Mouse (Mus musculus): ENCODE data around the gene Syt3. TPM values are rescaled to one million over a fixed set of nuclear protein-coding genes. Genes with fewer than 3 reads are reported as not detected.

Gene Syt3
- 1 to 10 TPM in 1 of 2 experiments, under 1 TPM in 1; 0.89 to 1.4 TPM for total RNA-seq (2023)

GRCm38 (mm10) chr7:44383980-44384715 is at the start of gene Syt3:
Syt3 (plus strand) TSS chr7:44384102.

GRCm38 (mm10) chr7:44385720-44386119 is 1.8 kb downstream of the Syt3 start, which contains the start of gene 1700008O03Rik:
1700008O03Rik (minus strand) TSS chr7:44385820.

GRCm38 (mm10) chr7:44428968-44429521 is 45.1 kb downstream of the Syt3 start, which contains the start of gene Lrrc4b:
Lrrc4b (plus strand) TSS chr7:44429018.

Other genes starting within 250 kb of the Syt3 start
- gene Klk1b16, start 247.3 kb upstream of the Syt3 start, total RNA-seq (2023), result not detected
- not detected for gene Klk1b24, start 195.9 kb upstream of the Syt3 start, total RNA-seq (2023)
- gene Klk1b3, start 185.9 kb upstream of the Syt3 start, total RNA-seq (2023), result not detected
- gene Klk1b4, start 176.7 kb upstream of the Syt3 start, total RNA-seq (2023), result not detected
- not detected for gene Klk1b5, start 168.2 kb upstream of the Syt3 start, total RNA-seq (2023)
- under 1 TPM in 1 of 2 experiments, not detected in 1; 0.52 TPM for gene Klk1, start 158.7 kb upstream of the Syt3 start, total RNA-seq (2023)
- not detected for gene Gm36864, start 147.9 kb upstream of the Syt3 start, total RNA-seq (2023)
- gene 1700028J19Rik, start 137.4 kb upstream of the Syt3 start, total RNA-seq (2023), result 1 to 10 TPM; 1.6 to 1.9 TPM
- gene 2410002F23Rik, start 137.4 kb upstream of the Syt3 start, total RNA-seq (2023), result 10 to 100 TPM; 56.9 to 61.6 TPM
- gene Acp4, start 126.7 kb upstream of the Syt3 start, total RNA-seq (2023), result not detected
- 1 to 10 TPM in 1 of 2 experiments, not detected in 1; 4.4 TPM for gene Gm15517, start 122.7 kb upstream of the Syt3 start, total RNA-seq (2023)
- gene Clec11a, start 77.2 kb upstream of the Syt3 start, total RNA-seq (2023), result under 1 TPM; 0.31 to 0.33 TPM
- gene Shank1, start 73.8 kb upstream of the Syt3 start, total RNA-seq (2023), result 1 to 10 TPM; 1.1 to 1.2 TPM
- gene 1700008O03Rik, start 1.7 kb downstream of the Syt3 start, total RNA-seq (2023), result 1 to 10 TPM; 1.0 to 1.2 TPM
- not detected for gene Lrrc4b, start 44.9 kb downstream of the Syt3 start, total RNA-seq (2023)
- gene Aspdh, start 81.3 kb downstream of the Syt3 start, total RNA-seq (2023), result not detected
- gene Josd2, start 83.9 kb downstream of the Syt3 start, total RNA-seq (2023), result 10 to 100 TPM; 44.5 to 50.4 TPM
- 10 to 100 TPM; 58.9 to 60.9 TPM for gene Emc10, start 112.4 kb downstream of the Syt3 start, total RNA-seq (2023)
- gene Fam71e1, start 112.5 kb downstream of the Syt3 start, total RNA-seq (2023), result 1 to 10 TPM; 2.8 to 3.8 TPM
- under 1 TPM; 0.13 to 0.27 TPM for gene Mybpc2, start 140.6 kb downstream of the Syt3 start, total RNA-seq (2023)
- 1 to 10 TPM; 5.7 to 9.4 TPM for gene Spib, start 148.0 kb downstream of the Syt3 start, total RNA-seq (2023)
- 10 to 100 TPM; 14.4 to 18.7 TPM for gene Pold1, start 164.7 kb downstream of the Syt3 start, total RNA-seq (2023)
- 100 to 1,000 TPM; 256 TPM for gene Nr1h2, start 169.8 kb downstream of the Syt3 start, total RNA-seq (2023)
- 100 to 1,000 TPM; 353 to 405 TPM for gene Napsa, start 188.3 kb downstream of the Syt3 start, total RNA-seq (2023)
- 1 to 10 TPM; 1.7 to 3.4 TPM for gene Kcnc3, start 206.6 kb downstream of the Syt3 start, total RNA-seq (2023)